Mouse (Mus musculus) adrenal gland, postnatal 36 days (tissue): ENCODE data around the gene Mxd4. TPM values are rescaled to one million over a fixed set of nuclear protein-coding genes. Genes with fewer than 3 reads are reported as not detected.

ENCODE experiments used
- DNase-seq, 2 experiments: peaks; one replicate each; pipeline ENCODE4 v3.0.0; 2021; ENCODE audit warnings: mixed read lengths in 1 of 2
- total RNA-seq, 2 experiments: library from RNA; stranded (reverse); gene quantifications; 2 replicates each; pipeline ENCODE4 v1.2.3; 2021

Gene Mxd4
- total RNA-seq, 2 experiments from 2014 or later = 133 to 137 TPM

GRCm38 (mm10) chr5:34169954-34170353, 17.6 kb downstream of the Mxd4 start:
- DNase-seq = no peak

GRCm38 (mm10) chr5:34168950-34169891, 18.3 kb downstream of the Mxd4 start, which contains the start of the genes Poln and Haus3:
Poln (minus strand) TSS chr5:34169448.
Haus3 (minus strand) TSS chr5:34169527.
- DNase-seq = peak; percentile 97 to 98

- DNase-seq = no peak
These were observed 19.7 kb downstream of the Mxd4 start for GRCm38 (mm10) chr5:34167857-34168256.

GRCm38 (mm10) chr5:34165793-34166192, 21.7 kb downstream of the Mxd4 start:
- DNase-seq = no peak

- DNase-seq = no peak
These were observed 39.0 kb downstream of the Mxd4 start for GRCm38 (mm10) chr5:34148476-34148875.

- no peak for DNase-seq
These were observed 40.0 kb downstream of the Mxd4 start for GRCm38 (mm10) chr5:34147554-34147953.

- DNase-seq = peak; percentile 31 to 41
These were observed 47.8 kb downstream of the Mxd4 start for GRCm38 (mm10) chr5:34139751-34140150.

GRCm38 (mm10) chr5:34132731-34133130, 54.8 kb downstream of the Mxd4 start:
- no peak for DNase-seq

GRCm38 (mm10) chr5:34124131-34124530, 63.4 kb downstream of the Mxd4 start:
- DNase-seq = peak in 1 of 2 experiments; percentile 4

Other genes with a start within 250 kb of the Mxd4 start
- gene Gm1673, start 204.3 kb downstream of the Mxd4 start, total RNA-seq = 10 to 100 TPM; 15.3 to 33.8 TPM
- 10 to 100 TPM; 18.3 to 18.8 TPM for gene Nat8l, start 191.7 kb downstream of the Mxd4 start, total RNA-seq
- 1 to 10 TPM; 8.0 to 8.5 TPM for gene Poln, start 18.3 kb downstream of the Mxd4 start, total RNA-seq
- gene Haus3, start 18.2 kb downstream of the Mxd4 start, total RNA-seq = 10 to 100 TPM in 1 of 2 experiments, 1 to 10 TPM in 1; 8.9 to 10.3 TPM
- gene Zfyve28, start 100.7 kb upstream of the Mxd4 start, total RNA-seq = under 1 TPM; 0.36 to 0.60 TPM
- not detected for gene Cfap99, start 100.9 kb upstream of the Mxd4 start, total RNA-seq
- 100 to 1,000 TPM; 100 to 102 TPM for gene Rnf4, start 148.6 kb upstream of the Mxd4 start, total RNA-seq
- 10 to 100 TPM; 26.9 to 33.5 TPM for gene Fam193a, start 182.2 kb upstream of the Mxd4 start, total RNA-seq